Mouse (Mus musculus): ENCODE data around the gene Dct.

GRCm38 (mm10) chr14:118039074-118039473 is 13.0 kb downstream of the Dct start:
- TF ChIP-seq POLR2A (IDR thresholded peaks at IDR 0.05; ENCODE audit: borderline replicate concordance, low read depth, low read length) (no peak), CTCF (IDR thresholded peaks at IDR 0.05; ENCODE audit: low read depth, low read length) (no peak)

All from bone marrow macrophage, adult 2 months (primary cell).